Mouse (Mus musculus): ENCODE measurements around the gene Fgfr2.

The Fgfr2 gene

GRCm38 (mm10) chr7:132358709-132359108 is 764.4 kb downstream of the Fgfr2 start:
- no peak for DNase-seq (ENCODE audit: low read depth)

GRCm38 (mm10) chr7:132358250-132358649 is 764.9 kb downstream of the Fgfr2 start:
- no peak for DNase-seq (ENCODE audit: low read depth)

- DNase-seq (ENCODE audit: low read depth), result no peak
Measured at GRCm38 (mm10) chr7:132357841-132358237, 765.3 kb downstream of the Fgfr2 start.

GRCm38 (mm10) chr7:132356881-132357840 is 766.0 kb downstream of the Fgfr2 start:
- DNase-seq (ENCODE audit: low read depth), result no peak

- DNase-seq (ENCODE audit: low read depth), result peak; percentile 50
Measured at GRCm38 (mm10) chr7:132356185-132356584, 767.0 kb downstream of the Fgfr2 start.

GRCm38 (mm10) chr7:132355767-132356166 is 767.4 kb downstream of the Fgfr2 start:
- DNase-seq (ENCODE audit: low read depth), result no peak

GRCm38 (mm10) chr7:132349075-132349572 is 774.0 kb downstream of the Fgfr2 start:
- no peak for DNase-seq (ENCODE audit: low read depth)

- DNase-seq (ENCODE audit: low read depth), result no peak
Measured at GRCm38 (mm10) chr7:132347273-132348045, 775.7 kb downstream of the Fgfr2 start.

- no peak for DNase-seq (ENCODE audit: low read depth)
Measured at GRCm38 (mm10) chr7:132345526-132346070, 777.6 kb downstream of the Fgfr2 start.

GRCm38 (mm10) chr7:132344606-132345005 is 778.5 kb downstream of the Fgfr2 start:
- DNase-seq (ENCODE audit: low read depth), result peak; percentile 2

- no peak for DNase-seq (ENCODE audit: low read depth)
Measured at GRCm38 (mm10) chr7:132343900-132344299, 779.2 kb downstream of the Fgfr2 start.

GRCm38 (mm10) chr7:132343146-132343545 is 780.0 kb downstream of the Fgfr2 start:
- DNase-seq (ENCODE audit: low read depth), result no peak

- no peak for DNase-seq (ENCODE audit: low read depth)
Measured at GRCm38 (mm10) chr7:132339041-132339839, 783.9 kb downstream of the Fgfr2 start.

GRCm38 (mm10) chr7:132338350-132338749 is 784.8 kb downstream of the Fgfr2 start:
- no peak for DNase-seq (ENCODE audit: low read depth)

- no peak for DNase-seq (ENCODE audit: low read depth)
Measured at GRCm38 (mm10) chr7:132337268-132337917, 785.8 kb downstream of the Fgfr2 start.

- DNase-seq (ENCODE audit: low read depth), result no peak
Measured at GRCm38 (mm10) chr7:132336781-132337180, 786.4 kb downstream of the Fgfr2 start.

GRCm38 (mm10) chr7:132335367-132335766 is 787.8 kb downstream of the Fgfr2 start:
- no peak for DNase-seq (ENCODE audit: low read depth)

GRCm38 (mm10) chr7:132333078-132333477 is 790.1 kb downstream of the Fgfr2 start:
- no peak for DNase-seq (ENCODE audit: low read depth)

GRCm38 (mm10) chr7:132332176-132332575 is 791.0 kb downstream of the Fgfr2 start:
- DNase-seq (ENCODE audit: low read depth), result no peak

- no peak for DNase-seq (ENCODE audit: low read depth)
Measured at GRCm38 (mm10) chr7:132330179-132330578, 793.0 kb downstream of the Fgfr2 start.

- DNase-seq (ENCODE audit: low read depth), result no peak
Measured at GRCm38 (mm10) chr7:132328648-132329047, 794.5 kb downstream of the Fgfr2 start.

Measured in NIH3T3 (cell line).